Mouse (Mus musculus): Measurements from ENCODE around the gene Prdx5. TPM values are rescaled to one million over a fixed set of nuclear protein-coding genes. Genes with fewer than 3 reads are reported as not detected.
A peak's percentile ranks its signal among the peaks of the same experiment; 100 is the strongest.

Prdx5 gene
- polyA plus RNA-seq, 1 experiment, result 169 TPM

- DNase-seq (ENCODE audit: low read depth), result no peak
- TF ChIP-seq POLR2A (IDR thresholded peaks at IDR 0.05; ENCODE audit: borderline replicate concordance, extremely low read depth, insufficient read depth, insufficient read length, poor library complexity, severe bottlenecking) (no peak), CTCF (IDR thresholded peaks at IDR 0.05; ENCODE audit: borderline replicate concordance, extremely low read depth, insufficient read depth, insufficient read length) (no peak)
These were observed 37.8 kb upstream of the Prdx5 start for GRCm38 (mm10) chr19:6947742-6948141.

GRCm38 (mm10) chr19:6943709-6944108 lies 33.8 kb upstream of the Prdx5 start:
- DNase-seq (ENCODE audit: low read depth), result no peak
- TF ChIP-seq CTCF (IDR thresholded peaks at IDR 0.05; ENCODE audit: borderline replicate concordance, extremely low read depth, insufficient read depth, insufficient read length) (no peak), POLR2A (IDR thresholded peaks at IDR 0.05; ENCODE audit: borderline replicate concordance, extremely low read depth, insufficient read depth, insufficient read length, poor library complexity, severe bottlenecking) (no peak)

- no peak for TF ChIP-seq POLR2A (IDR thresholded peaks at IDR 0.05; ENCODE audit: borderline replicate concordance, extremely low read depth, insufficient read depth, insufficient read length, poor library complexity, severe bottlenecking)
- no peak for TF ChIP-seq CTCF (IDR thresholded peaks at IDR 0.05; ENCODE audit: borderline replicate concordance, extremely low read depth, insufficient read depth, insufficient read length)
- DNase-seq (ENCODE audit: low read depth), result no peak
These were observed 32.9 kb upstream of the Prdx5 start for GRCm38 (mm10) chr19:6942764-6943163.

- no peak for TF ChIP-seq CTCF (IDR thresholded peaks at IDR 0.05; ENCODE audit: borderline replicate concordance, extremely low read depth, insufficient read depth, insufficient read length)
- peak; percentile 28; the same call in 1 of the 2 replicates for TF ChIP-seq POLR2A (IDR thresholded peaks at IDR 0.05; ENCODE audit: borderline replicate concordance, extremely low read depth, insufficient read depth, insufficient read length, poor library complexity, severe bottlenecking)
- DNase-seq (ENCODE audit: low read depth), result peak; percentile 96
These were observed 32.4 kb upstream of the Prdx5 start, which contains the start of gene Gpr137 for GRCm38 (mm10) chr19:6942249-6942691. Gene Gpr137, minus strand, starts transcription at chr19:6942480.

- DNase-seq (ENCODE audit: low read depth), result peak; percentile 97
- TF ChIP-seq POLR2A (IDR thresholded peaks at IDR 0.05; ENCODE audit: borderline replicate concordance, extremely low read depth, insufficient read depth, insufficient read length, poor library complexity, severe bottlenecking), result peak; percentile 89; the same call in 1 of the 2 replicates
- no peak for TF ChIP-seq CTCF (IDR thresholded peaks at IDR 0.05; ENCODE audit: borderline replicate concordance, extremely low read depth, insufficient read depth, insufficient read length)
These were observed 31.7 kb upstream of the Prdx5 start, which contains the start of gene Bad for GRCm38 (mm10) chr19:6941372-6942248. Gene Bad, plus strand, starts transcription at chr19:6941861.

- TF ChIP-seq CTCF (IDR thresholded peaks at IDR 0.05; ENCODE audit: borderline replicate concordance, extremely low read depth, insufficient read depth, insufficient read length) (no peak), POLR2A (IDR thresholded peaks at IDR 0.05; ENCODE audit: borderline replicate concordance, extremely low read depth, insufficient read depth, insufficient read length, poor library complexity, severe bottlenecking) (no peak)
- no peak for DNase-seq (ENCODE audit: low read depth)
These were observed 30.8 kb upstream of the Prdx5 start for GRCm38 (mm10) chr19:6940396-6941351.

- no peak for TF ChIP-seq POLR2A (IDR thresholded peaks at IDR 0.05; ENCODE audit: borderline replicate concordance, extremely low read depth, insufficient read depth, insufficient read length, poor library complexity, severe bottlenecking)
- TF ChIP-seq CTCF (IDR thresholded peaks at IDR 0.05; ENCODE audit: borderline replicate concordance, extremely low read depth, insufficient read depth, insufficient read length), result no peak
- DNase-seq (ENCODE audit: low read depth), result no peak
These were observed 29.4 kb upstream of the Prdx5 start for GRCm38 (mm10) chr19:6939106-6940002.

- TF ChIP-seq POLR2A (IDR thresholded peaks at IDR 0.05; ENCODE audit: borderline replicate concordance, extremely low read depth, insufficient read depth, insufficient read length, poor library complexity, severe bottlenecking), result no peak
- no peak for TF ChIP-seq CTCF (IDR thresholded peaks at IDR 0.05; ENCODE audit: borderline replicate concordance, extremely low read depth, insufficient read depth, insufficient read length)
- no peak for DNase-seq (ENCODE audit: low read depth)
These were observed 27.9 kb upstream of the Prdx5 start for GRCm38 (mm10) chr19:6937541-6938465.

GRCm38 (mm10) chr19:6936299-6936698 lies 26.4 kb upstream of the Prdx5 start:
- DNase-seq (ENCODE audit: low read depth), result no peak

More at GRCm38 (mm10) chr19:6936299-6936698, 26.4 kb upstream of the Prdx5 start:
- TF ChIP-seq POLR2A (IDR thresholded peaks at IDR 0.05; ENCODE audit: borderline replicate concordance, extremely low read depth, insufficient read depth, insufficient read length, poor library complexity, severe bottlenecking), result no peak
- no peak; the same call in 1 of the 2 replicates for TF ChIP-seq CTCF (IDR thresholded peaks at IDR 0.05; ENCODE audit: borderline replicate concordance, extremely low read depth, insufficient read depth, insufficient read length)
